Mouse (Mus musculus) forebrain, embryonic 14.5 days (tissue): Measurements from ENCODE around the gene Hebp1. TPM values are rescaled to one million over a fixed set of nuclear protein-coding genes. Genes with fewer than 3 reads are reported as not detected.
A peak's percentile ranks its signal among the peaks of the same experiment; 100 is the strongest.

Experiments
- ATAC-seq: fragments of 200-750 bp; cut with Nextera tagmentation; 2 replicates; pipeline ENCODE4 v1.8.0; 2017; ENCODE audit warnings: mild to moderate bottlenecking, moderate library complexity
- DNase-seq: peaks from one replicate; pipeline ENCODE4 v3.0.0-alpha.2; 2015; ENCODE audit warnings: low spot score
- H3K27ac ChIP-seq: fragments of 300-500 bp; sonication (generic); 2 replicates; pipeline ENCODE4 v1.5.1; 2014; ENCODE audit warnings: low read depth, mild to moderate bottlenecking, control low read depth, low read length, moderate library complexity
- H3K27me3 ChIP-seq: fragments of 300-500 bp; sonication (generic); replicated peaks from 2 replicates; pipeline ENCODE4 v1.6.1; 2014; ENCODE audit warnings: low read length, control low read depth, mixed read lengths; ENCODE audit not compliant: control insufficient read depth, insufficient read depth
- H3K36me3 ChIP-seq: fragments of 300-500 bp; sonication (generic); 2 replicates; pipeline ENCODE4 v1.6.1; 2014; ENCODE audit warnings: low read length, control low read depth; ENCODE audit not compliant: control insufficient read depth, insufficient read depth
- H3K4me1 ChIP-seq: fragments of 300-500 bp; sonication (generic); 2 replicates; pipeline ENCODE4 v1.6.1; 2014; ENCODE audit warnings: antibody characterized with exemption, low read length, control low read depth; ENCODE audit not compliant: control insufficient read depth, insufficient read depth
- H3K4me2 ChIP-seq: fragments of 300-500 bp; sonication (generic); 2 replicates; pipeline ENCODE4 v1.6.1; 2014; ENCODE audit warnings: mild to moderate bottlenecking, control low read depth, low read length
- H3K4me3 ChIP-seq: fragments of 300-500 bp; sonication (generic); 2 replicates; pipeline ENCODE4 v1.5.1; 2014; ENCODE audit warnings: low read depth, low read length, control low read depth
- H3K9ac ChIP-seq: fragments of 300-500 bp; sonication (generic); 2 replicates; pipeline ENCODE4 v1.6.1; 2014; ENCODE audit warnings: mild to moderate bottlenecking, low read length, control low read depth, moderate library complexity
- H3K9me3 ChIP-seq: fragments of 300-500 bp; sonication (generic); replicated peaks from 2 replicates; pipeline ENCODE4 v1.6.1; 2016; ENCODE audit warnings: low read length, control low read depth, mixed read lengths; ENCODE audit not compliant: control insufficient read depth
- WGBS: fragments of 180-500 bp; shearing (Covaris S2); extraction: QIAGEN DNeasy Blood & Tissue Kit; methylation state at CpG from one replicate; pipeline ENCODE4 v1.1.7; 2014; 5-methylcytosine and 5-hydroxymethylcytosine counted together
- polyA plus RNA-seq: library from polyadenylated mRNA; unstranded; fragments of >200 nt; fragmentation: Nextera tagmentation; extraction: Ambion mirVana; gene quantifications from 2 replicates; pipeline ENCODE4 v1.2.1, GENCODE M21; 2014

Hebp1 gene
- polyA plus RNA-seq, 1 experiment from 2014 or later = 4.6 TPM

DNA sequence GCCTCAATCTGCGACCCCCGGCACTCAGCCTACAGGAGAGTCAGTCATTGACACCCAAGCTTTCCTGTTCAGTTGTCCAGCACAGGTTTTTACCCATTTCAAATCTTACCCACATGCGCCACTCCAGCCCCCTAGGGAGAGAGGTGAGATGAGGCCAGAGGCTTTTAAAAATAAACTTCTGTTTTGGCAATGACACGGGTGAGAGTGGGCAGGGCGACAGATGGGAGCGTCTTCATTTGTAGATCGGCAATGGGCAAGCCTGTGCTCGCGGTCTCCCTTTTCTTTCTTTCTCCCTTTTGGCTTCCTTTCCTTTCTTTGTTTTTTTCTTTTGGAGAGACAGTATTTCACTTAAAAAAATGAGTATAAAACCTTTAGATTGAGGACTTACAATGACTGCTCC is 64.3 kb downstream of the Hebp1 start:
- Histone ChIP-seq H3K27me3 (no peaks in the 10 kb centered on the region), H3K36me3 (no peaks in the 10 kb centered on the region), H3K4me1 (no peaks in the 10 kb centered on the region), H3K4me2 (no peak overlapping the region), H3K9ac (no peak overlapping the region), H3K4me3 (no peak overlapping the region), H3K9me3 (no peaks in the 10 kb centered on the region), H3K27ac (no peak overlapping the region)
- 93% methylated on average over 9 of the region's 9 CpGs for WGBS
- ATAC-seq = no peak
- DNase-seq = no peak

DNA sequence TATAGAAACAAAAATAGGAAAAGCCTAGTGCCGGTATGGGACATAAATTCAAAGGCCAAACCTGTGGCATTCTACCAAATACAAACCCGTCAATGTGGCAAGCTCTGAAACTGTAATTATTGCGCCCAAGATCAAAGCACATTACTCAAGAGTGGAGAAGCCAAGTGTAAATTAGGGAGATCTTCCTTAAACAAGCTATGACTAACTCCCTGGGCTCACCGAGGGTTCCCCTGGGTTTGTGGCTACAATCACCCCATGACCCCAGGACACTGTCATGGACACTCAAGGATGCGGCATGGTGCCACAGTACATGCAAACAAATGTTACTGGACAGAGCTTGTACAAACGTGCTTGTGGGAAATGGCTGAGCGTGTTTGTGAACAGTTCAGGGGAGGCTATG is 64.7 kb downstream of the Hebp1 start:
- ATAC-seq (no peak), DNase-seq (no peak)
- Histone ChIP-seq H3K4me2 (no peak overlapping the region), H3K4me3 (no peak overlapping the region), H3K36me3 (no peaks in the 10 kb centered on the region), H3K9me3 (no peaks in the 10 kb centered on the region), H3K4me1 (no peaks in the 10 kb centered on the region), H3K27ac (no peak overlapping the region), H3K27me3 (no peaks in the 10 kb centered on the region), H3K9ac (no peak overlapping the region)
- 78% methylated on average over 7 of the region's 7 CpGs for WGBS

- ATAC-seq (no peak), DNase-seq (no peak)
- 73% methylated on average over 5 of the region's 5 CpGs for WGBS
These were observed 73.0 kb downstream of the Hebp1 start for GRCm38 (mm10) chr6:135124755-135125380.

DNA sequence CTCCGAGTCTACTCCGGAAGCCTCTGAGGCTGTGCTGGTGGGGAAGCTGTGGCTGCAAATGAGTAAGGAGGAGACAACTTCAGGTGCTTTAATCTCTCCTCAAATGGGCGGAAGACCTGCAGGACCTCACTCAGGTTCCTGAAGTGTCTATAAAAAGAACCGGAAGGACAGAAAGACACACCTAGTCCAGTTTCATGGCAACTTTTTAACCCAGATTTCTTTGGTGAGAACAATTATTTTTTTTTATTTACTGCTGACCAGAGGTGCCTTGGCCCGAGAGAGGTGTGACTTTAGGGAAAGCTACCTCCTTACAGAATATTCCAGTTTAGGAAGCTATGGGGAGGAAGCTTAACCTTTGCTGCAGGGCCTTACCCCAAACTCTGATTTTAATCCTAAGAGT is 79.6 kb downstream of the Hebp1 start, which contains the start of gene Gprc5d:
Gene Gprc5d (minus strand): TSS at position 101 of the 400 bp plus-strand sequence.
- DNase-seq (no peak), ATAC-seq (no peak)
- 92% methylated on average over 5 of the region's 5 CpGs for WGBS
- Histone ChIP-seq H3K27me3 (no peaks in the 10 kb centered on the region), H3K27ac (no peak within 1 kb of the TSS), H3K4me1 (peaks cover under 1% of the 10 kb centered on the region; the same call in 1 of the 2 replicates), H3K9ac (no peak within 1 kb of the TSS), H3K4me3 (no peak within 1 kb of the TSS), H3K4me2 (no peak within 1 kb of the TSS), H3K36me3 (no peaks in the 10 kb centered on the region), H3K9me3 (no peaks in the 10 kb centered on the region)

More at GRCm38 (mm10) chr6:135124755-135125380, 73.0 kb downstream of the Hebp1 start:
- H3K9me3 ChIP-seq = no peaks in the 10 kb centered on the region
- H3K27me3 ChIP-seq = no peaks in the 10 kb centered on the region
- H3K9ac ChIP-seq = no peak overlapping the region
- no peak overlapping the region for H3K4me2 ChIP-seq
- H3K4me3 ChIP-seq = no peak overlapping the region
- no peak overlapping the region for H3K27ac ChIP-seq
- H3K36me3 ChIP-seq = no peaks in the 10 kb centered on the region
- H3K4me1 ChIP-seq = no peaks in the 10 kb centered on the region

GRCm38 (mm10) chr6:135116479-135116878 is 81.3 kb downstream of the Hebp1 start:
- DNase-seq (no peak), ATAC-seq (no peak)
- WGBS = 94% methylated on average over 8 of the region's 8 CpGs
- H3K27ac ChIP-seq = no peak overlapping the region
- no peaks in the 10 kb centered on the region for H3K27me3 ChIP-seq
- no peaks in the 10 kb centered on the region for H3K9me3 ChIP-seq
- no peak overlapping the region for H3K4me3 ChIP-seq
- no peaks in the 10 kb centered on the region for H3K36me3 ChIP-seq
- no peak overlapping the region for H3K4me2 ChIP-seq
- peaks cover 5% of the 10 kb centered on the region; the same call in 1 of the 2 replicates for H3K4me1 ChIP-seq
- no peak overlapping the region for H3K9ac ChIP-seq

DNA sequence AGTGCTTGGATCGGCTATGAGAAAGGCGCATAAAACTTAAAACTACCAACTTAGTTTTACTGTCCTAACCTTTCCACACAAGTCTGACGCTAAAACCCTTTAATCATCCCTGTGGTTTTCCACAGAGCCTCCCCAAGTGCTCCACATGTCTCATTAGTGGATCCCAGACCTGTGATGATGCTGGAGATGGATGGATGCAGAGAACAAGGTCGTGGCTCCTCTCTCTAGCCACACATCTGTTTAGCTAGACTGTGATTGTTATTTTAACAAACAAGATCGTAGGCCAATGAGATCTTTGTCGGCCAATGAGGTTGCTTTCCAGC is 84.7 kb downstream of the Hebp1 start:
- H3K27me3 ChIP-seq = no peaks in the 10 kb centered on the region
- ATAC-seq = no peak
- H3K4me2 ChIP-seq = no peak overlapping the region

DNA sequence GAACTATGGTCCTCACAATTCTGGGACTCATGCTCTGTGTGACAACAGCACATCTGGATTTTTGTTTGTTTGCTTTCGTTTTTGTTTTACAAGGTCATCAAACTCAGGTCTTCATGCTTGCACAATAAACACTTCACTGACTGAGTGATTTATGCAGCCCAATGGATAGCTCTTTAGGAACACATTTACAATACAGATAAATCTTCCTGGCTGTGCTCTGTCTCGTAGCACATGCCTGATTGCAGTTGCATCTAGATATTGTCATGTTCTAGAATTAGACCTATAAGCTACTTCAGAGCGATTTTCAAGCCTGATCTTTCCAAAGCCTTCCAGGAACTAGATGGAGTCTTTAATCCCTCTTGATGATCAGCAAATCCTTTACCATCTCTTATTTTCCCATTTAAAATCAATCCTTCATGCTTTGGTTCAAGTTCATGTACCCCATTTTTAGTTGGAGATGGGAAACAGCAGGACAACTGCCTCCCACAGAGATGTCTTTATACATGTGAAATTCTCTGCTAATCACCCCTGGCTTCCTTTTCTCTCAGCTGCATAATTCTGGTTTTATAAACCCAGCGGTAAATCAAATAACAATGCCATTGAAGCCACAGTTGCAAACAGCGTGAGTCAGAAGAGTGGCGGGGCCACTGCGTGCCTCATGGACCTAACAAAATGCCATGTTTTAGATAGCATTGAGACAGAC is 85.3 kb downstream of the Hebp1 start:
- Histone ChIP-seq H3K27me3 (no peaks in the 10 kb centered on the region), H3K27ac (no peak overlapping the region), H3K4me1 (peaks cover 5% of the 10 kb centered on the region; the same call in 1 of the 2 replicates), H3K4me2 (no peak overlapping the region), H3K9ac (no peak overlapping the region), H3K36me3 (no peaks in the 10 kb centered on the region), H3K4me3 (no peak overlapping the region), H3K9me3 (no peaks in the 10 kb centered on the region)
- 12% methylated on average over 7 of the region's 7 CpGs for WGBS
- no peak for ATAC-seq
- peak; percentile 33 for DNase-seq

More for the DNA sequence above, 84.7 kb downstream of the Hebp1 start:
- Histone ChIP-seq H3K9me3 (no peaks in the 10 kb centered on the region), H3K27ac (no peak overlapping the region), H3K4me1 (peaks cover 5% of the 10 kb centered on the region; the same call in 1 of the 2 replicates), H3K4me3 (no peak overlapping the region), H3K36me3 (no peaks in the 10 kb centered on the region), H3K9ac (no peak overlapping the region)
- DNase-seq = no peak
- 16% methylated on average over 6 of the region's 6 CpGs for WGBS

DNA sequence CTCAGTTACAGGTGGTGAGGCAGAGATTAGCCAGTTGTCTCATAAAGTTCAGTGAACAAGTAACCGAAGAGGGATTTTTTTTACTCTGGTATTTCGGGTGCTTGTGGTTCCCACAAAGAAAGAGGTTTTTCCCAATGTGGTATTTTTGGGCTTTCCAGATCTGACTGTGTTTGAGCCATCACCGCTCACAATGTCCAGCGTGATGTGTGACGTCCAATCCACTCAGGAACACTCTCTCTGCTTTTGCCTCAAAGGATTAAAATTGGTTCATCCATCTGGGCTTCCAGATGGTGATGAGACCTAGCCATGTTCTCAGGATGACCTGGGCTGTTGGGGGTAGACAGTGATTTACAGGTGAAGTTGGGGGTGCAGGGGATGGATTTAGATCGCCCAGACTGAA is 90.8 kb downstream of the Hebp1 start:
- H3K27me3 ChIP-seq = no peaks in the 10 kb centered on the region
- H3K4me3 ChIP-seq = no peak overlapping the region
- no peaks in the 10 kb centered on the region for H3K4me1 ChIP-seq
- no peak for DNase-seq
- no peaks in the 10 kb centered on the region for H3K36me3 ChIP-seq
- no peak overlapping the region for H3K4me2 ChIP-seq
- WGBS = 90% methylated on average over 6 of the region's 6 CpGs
- no peak overlapping the region for H3K9ac ChIP-seq
- H3K27ac ChIP-seq = no peak overlapping the region
- H3K9me3 ChIP-seq = no peaks in the 10 kb centered on the region
- no peak for ATAC-seq

DNA sequence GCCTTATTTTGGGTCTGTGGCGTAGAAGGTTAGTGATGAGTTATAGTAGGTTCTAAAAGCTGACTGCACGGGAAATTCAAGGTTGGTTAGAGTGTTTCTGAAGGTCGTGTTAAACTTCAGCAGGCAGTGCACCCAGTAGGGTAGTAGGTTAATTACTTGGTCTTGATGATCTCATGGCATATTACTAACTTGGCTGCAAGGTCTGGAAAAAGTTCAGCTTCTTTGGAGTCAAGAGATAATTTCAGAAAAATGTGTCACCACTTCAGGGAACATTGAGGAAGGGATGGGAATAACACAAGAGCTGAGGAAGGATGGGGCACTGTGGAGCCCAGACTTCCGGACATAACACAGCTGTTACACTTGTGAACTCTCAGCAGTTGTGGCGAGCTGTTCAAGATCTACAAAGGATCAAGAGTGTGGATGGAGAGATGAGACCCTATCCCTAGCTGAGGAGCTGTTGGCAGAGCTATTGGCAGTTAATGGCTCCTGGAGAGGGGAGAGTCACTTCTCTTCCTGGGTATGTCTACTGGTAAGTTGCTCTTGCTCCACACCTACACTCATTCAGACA is 95.0 kb downstream of the Hebp1 start:
- Histone ChIP-seq H3K4me3 (no peak overlapping the region), H3K27ac (no peak overlapping the region), H3K4me1 (no peaks in the 10 kb centered on the region), H3K27me3 (no peaks in the 10 kb centered on the region), H3K4me2 (no peak overlapping the region), H3K9ac (no peak overlapping the region), H3K36me3 (no peaks in the 10 kb centered on the region), H3K9me3 (no peaks in the 10 kb centered on the region)
- ATAC-seq (no peak), DNase-seq (no peak)
- 85% methylated on average over 5 of the region's 5 CpGs for WGBS
